Mouse (Mus musculus) frontal cortex, adult (tissue): ENCODE data around the gene Rph3al.
A peak's percentile ranks its signal among the peaks of the same experiment; 100 is the strongest.

Source experiments
- ATAC-seq: cut with Nextera tagmentation; 2 replicates; pipeline ENCODE4 v1.9.2; 2017; ENCODE audit warnings: mild to moderate bottlenecking, moderate library complexity, mixed read lengths; ENCODE audit not compliant: low TSS enrichment

Rph3al gene

GRCm38 (mm10) chr11:75938379-75938906 lies at the start of gene Rph3al:
TSS of gene Rph3al (minus strand) at chr11:75938429.
- ATAC-seq, result no peak

- ATAC-seq, result no peak
Observed at GRCm38 (mm10) chr11:75985948-75986347, 47.7 kb upstream of the Rph3al start.

GRCm38 (mm10) chr11:75984581-75984980 lies 46.4 kb upstream of the Rph3al start:
- ATAC-seq, result no peak

GRCm38 (mm10) chr11:75983194-75983593 lies 45.0 kb upstream of the Rph3al start:
- no peak for ATAC-seq

GRCm38 (mm10) chr11:75980413-75980812 lies 42.2 kb upstream of the Rph3al start:
- no peak for ATAC-seq

- ATAC-seq, result no peak
Observed at GRCm38 (mm10) chr11:75978051-75978450, 39.8 kb upstream of the Rph3al start.

- no peak for ATAC-seq
Observed at GRCm38 (mm10) chr11:75976748-75977147, 38.5 kb upstream of the Rph3al start.

- no peak for ATAC-seq
Observed at GRCm38 (mm10) chr11:75973988-75974387, 35.8 kb upstream of the Rph3al start.

- ATAC-seq, result no peak
Observed at GRCm38 (mm10) chr11:75972916-75973567, 34.8 kb upstream of the Rph3al start.

GRCm38 (mm10) chr11:75972188-75972587 lies 34.0 kb upstream of the Rph3al start:
- peak; percentile 55; the same call in 1 of the 2 replicates for ATAC-seq

GRCm38 (mm10) chr11:75970629-75971028 lies 32.4 kb upstream of the Rph3al start:
- no peak for ATAC-seq

- ATAC-seq, result no peak
Observed at GRCm38 (mm10) chr11:75968761-75969160, 30.5 kb upstream of the Rph3al start.

GRCm38 (mm10) chr11:75966401-75967372 lies 28.5 kb upstream of the Rph3al start:
- ATAC-seq, result peak; percentile 44; the same call in 1 of the 2 replicates

GRCm38 (mm10) chr11:75965674-75966400 lies 27.6 kb upstream of the Rph3al start:
- no peak for ATAC-seq

- ATAC-seq, result no peak
Observed at GRCm38 (mm10) chr11:75964476-75964730, 26.2 kb upstream of the Rph3al start.

GRCm38 (mm10) chr11:75963730-75964475 lies 25.7 kb upstream of the Rph3al start:
- no peak for ATAC-seq

- ATAC-seq, result no peak
Observed at GRCm38 (mm10) chr11:75961782-75962181, 23.6 kb upstream of the Rph3al start.

GRCm38 (mm10) chr11:75957124-75957832 lies 19.0 kb upstream of the Rph3al start:
- no peak for ATAC-seq

GRCm38 (mm10) chr11:75956651-75957050 lies 18.4 kb upstream of the Rph3al start:
- ATAC-seq, result no peak

GRCm38 (mm10) chr11:75954896-75955295 lies 16.7 kb upstream of the Rph3al start:
- ATAC-seq, result no peak

GRCm38 (mm10) chr11:75951895-75952294 lies 13.7 kb upstream of the Rph3al start:
- no peak for ATAC-seq
